Mouse (Mus musculus) MN1 (cell line): ENCODE measurements at regions not wholly inside any gene's neighbourhood (a gene's known extent, or its start where the extent isn't known, plus 50 kb on each side); places are given as distances from the start of the nearest gene placed in this dataset.

Experiments
- DNase-seq: peaks from one replicate; pipeline ENCODE4 v3.0.0-alpha.2; 2016; ENCODE audit warnings: low spot score

DNA sequence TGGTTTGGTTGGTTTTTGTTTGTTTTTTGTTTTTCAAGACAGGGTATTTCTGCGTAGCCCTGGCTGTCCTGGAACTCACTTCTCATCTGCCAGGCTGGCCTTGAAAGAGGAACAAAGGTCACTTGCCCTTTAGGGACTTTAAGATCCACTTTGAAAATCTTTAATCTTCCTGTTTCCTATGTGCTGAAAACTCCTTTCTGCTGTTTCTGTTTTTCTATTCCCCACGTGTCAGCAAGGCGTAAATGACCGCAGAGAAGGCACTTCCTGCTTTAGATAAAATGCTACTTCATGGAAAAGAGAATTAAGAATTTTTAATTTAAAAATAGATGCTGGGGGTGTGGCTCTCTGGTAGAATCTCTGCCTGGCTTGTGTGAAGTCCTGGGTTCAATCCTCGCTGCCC is 98.9 kb upstream of the Foxn2 start:
- no peak for DNase-seq

DNA sequence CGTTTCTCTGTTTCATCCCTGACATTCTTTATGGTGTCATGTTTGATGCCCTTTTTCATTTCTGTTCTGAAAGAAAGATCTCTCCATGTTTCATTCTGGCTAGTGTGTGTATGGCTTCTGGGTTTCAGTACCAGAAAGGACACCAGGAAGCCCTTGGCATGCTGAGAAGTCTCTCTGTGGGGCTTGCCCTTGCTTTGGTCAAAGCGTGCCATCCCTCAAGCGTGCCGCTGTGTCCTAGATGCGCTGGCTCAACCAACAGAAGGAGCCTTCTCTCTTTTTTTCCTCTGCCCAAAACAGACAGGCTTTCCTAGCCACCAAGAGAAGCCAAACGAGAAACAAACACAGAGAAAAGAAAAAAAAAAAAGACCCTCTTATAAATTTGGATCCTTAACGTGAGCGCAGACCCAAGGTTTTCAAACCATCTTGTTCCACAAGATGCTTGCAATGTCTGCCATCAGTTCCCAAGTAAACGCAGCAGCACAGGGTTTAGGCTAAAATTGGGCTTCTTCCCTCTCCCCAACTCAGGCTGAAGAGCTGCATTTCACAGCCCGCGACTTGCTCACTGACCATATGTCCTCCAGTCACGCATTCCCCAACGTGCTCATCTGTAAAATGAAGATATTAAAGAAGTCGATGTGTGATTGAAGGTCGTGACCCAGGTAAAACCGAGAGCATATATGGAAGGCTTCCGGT is 97.3 kb upstream of the Foxn2 start:
- no peak for DNase-seq

DNA sequence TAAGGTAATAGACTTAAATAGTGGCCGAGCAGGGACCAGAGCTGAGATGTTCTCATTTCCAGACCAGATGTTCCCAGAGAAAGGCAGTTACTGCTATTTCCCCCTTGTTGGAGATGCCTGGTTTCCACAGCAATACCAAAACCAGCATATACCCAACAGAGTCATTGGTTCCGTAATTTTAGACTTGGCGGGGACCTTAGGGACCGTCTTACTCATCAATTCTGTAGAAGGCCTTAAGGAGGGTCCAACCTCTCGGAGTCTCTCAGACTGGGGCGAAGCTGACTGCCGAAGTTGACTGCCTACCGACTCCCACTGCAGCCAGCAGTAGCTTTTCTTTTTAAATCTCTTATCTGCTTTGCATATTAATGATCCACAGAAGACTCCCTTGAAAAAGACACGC is 95.1 kb upstream of the Foxn2 start:
- no peak for DNase-seq

DNA sequence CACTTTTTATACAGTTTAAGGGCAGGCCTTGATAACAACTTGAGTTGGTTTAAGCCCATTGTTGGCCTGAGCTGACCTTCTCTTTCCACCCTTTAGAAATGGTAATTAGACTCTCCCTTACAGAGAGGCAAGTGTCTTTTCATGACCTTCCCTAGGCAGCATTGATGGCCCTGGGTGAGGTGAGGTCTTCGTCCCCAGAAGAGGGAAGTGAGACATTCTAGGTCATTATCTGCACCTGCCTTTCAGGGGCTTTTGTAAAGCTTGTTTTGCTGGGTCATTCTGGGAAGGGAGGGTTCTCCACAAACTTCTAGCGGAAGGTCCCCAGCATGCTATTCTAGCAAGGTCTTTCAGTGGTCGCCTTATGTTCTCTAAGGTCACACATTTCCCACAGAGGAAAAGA is 93.6 kb upstream of the Foxn2 start:
- DNase-seq, result no peak

DNA sequence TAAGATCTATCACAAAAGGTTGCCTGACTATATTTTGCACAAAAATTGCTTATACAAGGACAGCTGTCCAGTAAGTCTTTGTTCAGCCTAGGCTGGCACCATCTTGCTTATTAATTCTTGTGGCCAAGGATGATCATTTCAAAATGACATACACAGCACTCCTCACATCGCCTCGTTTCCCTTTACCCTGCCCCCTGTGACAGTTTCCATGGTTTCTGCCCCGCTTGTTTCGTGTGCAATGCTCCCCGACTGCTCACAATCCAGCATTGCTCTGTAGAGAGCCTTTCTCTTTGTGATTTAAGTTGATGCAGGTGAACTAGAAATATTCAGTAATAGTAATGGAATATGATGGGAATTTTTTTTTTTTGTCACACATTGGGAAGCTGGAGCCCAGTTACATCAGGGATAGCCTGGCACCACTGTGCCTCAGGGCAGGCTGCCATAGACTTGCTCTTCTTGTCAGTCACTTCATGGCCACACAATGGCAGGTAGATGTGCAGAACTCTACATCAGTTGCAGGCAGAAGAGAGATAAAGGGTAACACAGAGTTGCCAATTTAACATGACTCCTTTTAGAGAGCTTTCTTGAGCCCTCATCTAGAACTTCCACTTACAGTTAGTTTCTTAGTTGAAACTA is 90.6 kb upstream of the Foxn2 start:
- no peak for DNase-seq

DNA sequence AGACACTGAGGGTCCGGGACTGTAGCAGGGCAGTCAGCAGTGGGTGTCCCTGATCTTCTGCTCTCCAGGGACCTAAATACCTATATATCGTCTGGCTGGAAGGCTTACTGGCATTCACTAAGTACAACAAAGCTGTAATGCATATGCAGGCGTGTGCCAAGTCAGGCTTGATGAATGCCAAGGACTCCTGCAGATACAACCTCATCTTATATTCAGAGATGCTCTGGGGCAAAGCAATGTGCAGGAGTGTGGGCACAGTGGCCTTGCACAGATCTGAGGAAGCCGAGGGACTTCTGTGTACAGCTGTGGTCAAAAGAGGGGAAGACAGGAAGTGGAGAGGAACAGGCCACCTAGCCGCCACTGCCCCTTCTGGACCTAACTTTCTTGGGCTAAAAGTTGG is 89.5 kb upstream of the Foxn2 start:
- DNase-seq, result no peak

DNA sequence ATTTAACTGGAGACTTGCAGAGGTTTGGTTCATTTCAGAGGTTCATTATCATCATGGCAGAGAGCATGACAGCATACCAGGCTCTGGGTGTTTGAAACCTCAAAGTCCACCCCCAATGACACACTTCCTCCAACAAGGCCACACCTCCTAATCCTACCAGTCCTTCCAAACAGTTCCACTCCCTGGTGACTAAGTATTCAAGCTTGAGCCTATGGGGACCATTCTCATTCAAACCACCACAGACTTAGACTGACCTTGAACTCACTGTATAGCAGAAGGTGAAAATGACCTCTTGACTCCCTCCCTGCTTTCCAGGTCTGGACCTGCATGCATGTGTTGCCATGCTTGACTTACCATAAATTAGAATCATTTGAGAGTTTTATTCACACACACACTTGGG is 87.6 kb upstream of the Foxn2 start:
- no peak for DNase-seq

DNA sequence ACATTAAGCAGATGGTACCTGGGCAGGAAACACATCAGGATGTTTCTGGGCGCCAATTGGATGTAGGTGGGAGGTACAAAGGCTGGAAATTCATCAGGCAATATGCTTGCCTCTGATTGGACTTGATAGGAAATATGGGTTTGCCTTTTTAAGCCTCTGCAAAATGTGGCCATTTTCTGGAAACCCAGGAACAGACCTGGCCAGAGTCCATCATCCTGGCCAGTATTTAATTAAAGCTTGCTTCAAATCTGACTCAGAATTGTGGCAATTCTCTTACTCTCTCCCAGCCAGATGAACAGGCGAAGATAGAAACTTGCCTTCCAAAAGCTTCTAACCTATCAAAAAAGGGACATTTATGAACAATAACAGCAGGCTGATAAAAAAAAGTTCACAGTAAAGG is 79.3 kb upstream of the Foxn2 start:
- DNase-seq, result no peak

DNA sequence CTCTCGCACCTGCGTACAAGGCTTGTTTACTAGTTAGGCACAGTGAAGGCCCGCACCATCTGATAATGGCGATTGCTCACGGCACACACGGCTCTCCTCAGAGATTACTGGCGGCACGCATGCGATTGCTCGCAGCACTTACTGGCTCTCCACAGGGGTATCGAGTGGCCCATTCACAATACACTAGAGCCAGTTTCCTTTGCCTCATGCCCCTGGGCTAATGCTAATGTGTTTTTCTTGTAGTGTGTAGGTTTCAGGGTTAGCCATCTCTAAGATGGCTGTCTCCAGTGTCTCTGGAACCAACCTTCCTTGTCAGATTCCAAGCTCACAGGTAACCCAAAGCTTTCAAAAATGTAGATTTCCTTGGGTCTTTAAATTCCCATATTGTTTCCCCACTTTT is 78.1 kb upstream of the Foxn2 start:
- DNase-seq, result no peak

DNA sequence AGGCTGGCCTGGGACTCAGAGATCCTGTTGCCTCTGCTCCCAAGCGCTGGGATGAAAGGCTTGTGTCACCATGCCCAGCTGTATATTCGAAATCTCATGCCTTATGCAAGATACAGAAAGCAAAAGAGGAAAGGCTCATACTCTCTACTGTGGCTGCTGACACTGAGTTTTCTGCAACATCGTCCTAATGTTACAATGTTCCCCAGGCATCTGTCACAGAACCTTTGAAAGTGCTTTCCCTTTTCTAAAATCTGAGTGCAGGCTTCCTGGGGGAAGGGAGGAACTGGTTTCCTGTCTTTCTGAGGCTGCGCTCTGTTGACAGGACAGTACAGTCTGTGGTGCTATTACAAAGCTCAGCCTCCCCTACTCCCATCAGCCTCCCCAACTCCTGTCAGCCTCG is 72.6 kb upstream of the Foxn2 start:
- no peak for DNase-seq

DNA sequence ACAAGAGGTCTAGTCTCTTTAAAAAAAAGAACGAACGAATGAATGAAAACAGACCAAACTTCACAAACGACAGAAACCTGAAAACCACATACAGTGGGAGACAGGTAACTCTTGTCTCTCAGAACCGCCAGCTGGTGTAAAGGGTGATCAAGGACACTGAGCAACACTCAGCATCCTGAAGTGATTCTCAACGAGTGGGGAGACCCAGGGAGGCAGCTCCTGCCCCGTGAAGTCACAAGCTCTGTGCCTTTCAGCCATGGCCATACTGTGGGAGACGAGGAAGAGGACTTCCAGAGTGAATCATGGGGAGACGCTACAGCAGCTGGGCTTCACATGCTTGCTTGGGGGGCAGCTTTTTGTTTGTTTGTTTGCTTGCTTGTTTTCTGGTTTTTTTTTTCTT is 70.5 kb upstream of the Foxn2 start:
- no peak for DNase-seq

DNA sequence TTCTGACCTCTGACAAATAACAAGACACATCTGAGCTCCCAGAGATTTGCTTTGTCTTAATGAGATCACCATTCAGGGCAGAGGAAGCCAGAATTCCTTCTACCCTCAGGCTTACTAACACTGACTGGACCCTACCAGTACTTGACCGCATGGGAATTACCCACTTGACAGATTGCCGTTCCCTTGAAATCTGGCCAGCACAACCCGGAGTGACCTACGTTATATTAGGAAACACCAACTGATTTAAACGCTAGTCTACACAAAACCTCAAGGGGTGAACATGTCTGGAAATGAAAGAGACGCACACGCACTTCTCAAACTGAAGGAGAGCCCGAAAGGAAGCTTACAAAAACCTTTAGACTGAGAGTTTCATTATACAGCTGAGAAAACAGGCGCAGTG is 69.8 kb upstream of the Foxn2 start:
- no peak for DNase-seq

DNA sequence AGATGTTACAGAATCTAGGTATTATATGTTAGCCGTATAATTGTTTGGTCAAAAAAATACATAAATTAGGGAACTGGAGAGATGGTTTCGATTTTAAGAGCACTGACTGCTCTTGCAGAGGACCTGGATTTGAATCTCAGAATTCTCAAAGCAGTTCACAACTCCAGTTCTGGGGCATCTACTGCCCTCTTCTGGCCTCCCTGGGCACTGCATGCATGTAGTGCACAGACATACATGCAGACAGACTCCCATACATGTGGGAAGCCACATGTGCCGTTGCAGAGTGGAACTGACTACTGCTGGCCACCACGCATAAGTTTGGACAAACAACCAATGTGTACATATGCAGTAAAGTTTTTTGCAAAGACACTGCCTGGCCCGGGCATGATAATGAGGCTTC is 62.0 kb upstream of the Foxn2 start:
- DNase-seq, result no peak

DNA sequence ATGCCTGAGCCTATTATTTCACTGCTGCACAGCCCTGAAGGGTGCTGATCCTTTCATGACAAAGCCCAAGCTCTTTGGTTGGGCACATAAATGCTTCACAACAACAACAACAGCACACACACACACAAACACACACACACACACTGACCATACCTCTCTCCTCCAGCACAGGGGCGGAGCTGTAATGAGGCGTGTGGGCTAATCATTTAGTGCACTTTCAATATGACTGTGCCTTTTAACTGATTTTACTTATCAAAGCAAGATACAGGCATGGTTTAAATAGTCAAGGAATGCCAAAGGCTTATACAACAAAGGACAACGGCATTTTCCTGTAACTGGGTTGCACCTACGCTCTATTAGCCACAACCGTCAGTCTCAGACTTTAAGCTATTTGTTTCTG is 61.1 kb upstream of the Foxn2 start:
- DNase-seq, result no peak

DNA sequence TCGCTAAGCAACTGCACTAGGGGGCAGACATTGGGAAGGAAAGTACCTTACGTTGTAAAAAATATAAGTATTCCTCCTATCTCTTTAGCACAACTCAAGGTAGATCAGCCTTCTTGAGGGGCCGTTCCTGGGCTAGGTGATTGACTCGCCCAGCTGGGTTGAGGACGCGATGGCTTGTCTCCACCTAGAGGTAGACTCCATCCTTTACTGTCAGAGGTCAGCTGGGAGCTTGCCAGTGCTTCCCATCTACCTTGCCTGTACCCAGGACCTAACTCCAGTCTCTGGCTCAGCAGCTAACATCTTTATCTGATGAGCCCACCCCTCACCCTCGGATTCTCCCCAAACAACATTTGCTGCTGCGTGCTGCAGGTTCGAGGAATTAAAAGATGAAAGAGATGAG is 59.4 kb upstream of the Foxn2 start:
- no peak for DNase-seq

DNA sequence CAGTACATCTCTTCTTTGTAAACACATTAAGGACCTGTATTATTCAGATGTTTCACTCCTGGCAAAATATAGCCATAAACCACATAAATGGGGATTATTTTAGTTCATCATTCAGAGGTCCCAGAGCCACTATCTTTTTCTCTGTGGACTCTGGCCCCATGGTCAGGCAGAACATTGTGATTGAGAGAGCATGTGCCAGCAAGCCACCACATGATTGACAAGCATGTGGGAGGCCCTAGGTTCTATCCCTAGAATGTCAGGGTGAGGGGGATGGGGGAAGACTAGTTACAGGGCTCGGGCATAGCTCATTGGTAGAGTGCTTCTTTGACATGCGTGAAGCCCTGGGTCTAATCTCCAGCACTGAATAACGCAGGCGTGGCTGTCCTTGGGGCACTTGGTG is 57.1 kb upstream of the Foxn2 start:
- no peak for DNase-seq

DNA sequence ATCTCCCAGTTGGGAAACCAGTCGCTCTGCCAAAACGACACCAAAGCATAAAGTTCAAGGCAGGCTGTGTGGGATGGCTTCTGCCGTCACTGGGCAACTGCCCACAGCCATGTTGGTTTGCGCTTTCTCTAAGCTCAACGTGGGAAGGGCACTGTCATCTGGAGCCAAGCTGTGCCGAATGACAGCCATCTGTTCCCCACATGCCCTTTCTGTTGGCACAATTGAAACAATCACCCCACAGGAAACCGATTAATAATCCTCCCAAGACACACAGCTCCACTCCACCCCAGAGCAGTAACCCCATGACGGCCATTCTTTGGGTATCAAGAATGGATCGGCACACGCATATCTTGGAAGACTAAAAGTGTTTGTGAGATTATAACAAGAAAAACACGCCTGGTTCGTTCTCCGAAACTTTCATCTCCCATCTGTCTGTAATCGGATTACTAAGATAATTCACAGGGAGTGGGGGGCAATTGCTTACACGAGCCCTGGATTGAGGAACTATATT is 52.0 kb upstream of the Foxn2 start:
- no peak for DNase-seq

DNA sequence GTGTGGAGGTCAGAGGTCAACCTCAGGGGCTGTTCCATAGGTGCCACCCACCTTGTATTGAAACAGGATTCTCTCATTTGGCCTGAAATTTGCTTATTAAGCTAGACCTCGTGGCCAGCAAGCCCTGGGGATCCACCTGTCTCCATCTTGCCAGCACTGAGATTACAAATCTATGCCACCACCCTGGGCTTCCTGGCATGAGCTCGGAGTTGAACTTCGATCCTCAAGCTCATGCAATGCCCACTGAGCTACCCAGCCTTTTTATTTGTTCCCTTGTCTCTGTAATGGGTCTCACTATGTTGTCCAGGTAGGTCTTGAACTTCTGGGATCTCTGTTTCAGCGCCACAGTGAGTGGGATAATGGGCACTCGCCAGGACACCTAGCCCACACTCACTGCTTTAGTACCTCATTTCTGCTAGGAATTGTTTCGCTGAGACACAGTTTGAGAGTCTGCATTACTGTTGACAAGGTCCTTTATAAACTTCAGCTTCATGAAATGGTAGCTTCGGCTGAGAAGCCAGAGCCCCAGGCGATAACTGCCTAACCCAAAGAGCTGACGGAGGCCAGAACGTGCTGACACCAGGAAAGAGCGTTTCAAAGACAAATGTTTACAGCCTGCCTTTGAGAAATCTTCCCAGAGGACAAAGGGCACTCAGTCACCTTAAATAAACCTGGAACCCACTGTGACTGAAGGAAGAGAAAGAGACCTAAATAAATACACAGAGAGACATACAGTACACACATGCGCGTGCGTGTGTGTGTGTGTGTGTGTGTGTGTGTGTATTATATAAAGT is 50.6 kb upstream of the Foxn2 start:
- no peak for DNase-seq
